Mouse (Mus musculus) cortical plate, adult 2 months (tissue): ENCODE results near the gene Vmn1r26. TPM values are rescaled to one million over a fixed set of nuclear protein-coding genes. Genes with fewer than 3 reads are reported as not detected.
"Not testable (repeated sequence)": the region's sequence is repeated elsewhere in the genome, so short reads cannot be mapped to it uniquely, and the experiment has no call there.

Experiments
- H3K27ac ChIP-seq: fragments of 200-500 bp; 2 replicates; pipeline ENCODE4 v1.5.1; 2012; ENCODE audit warnings: low read length, control low read depth, inconsistent platforms; ENCODE audit not compliant: insufficient read depth
- H3K4me1 ChIP-seq: fragments of 200-500 bp; 2 replicates; pipeline ENCODE4 v1.6.1; 2011; ENCODE audit warnings: low read length; ENCODE audit not compliant: control insufficient read depth, insufficient read depth
- H3K4me3 ChIP-seq: fragments of 200-500 bp; 2 replicates; pipeline ENCODE4 v1.5.1; 2011; ENCODE audit warnings: mild to moderate bottlenecking, low read length, control low read depth; ENCODE audit not compliant: insufficient read depth
- CTCF ChIP-seq: fragments of 200-500 bp; IDR thresholded peaks from 2 replicates; pipeline ENCODE4 v1.5.1; 2011; ENCODE audit warnings: mild to moderate bottlenecking, control low read depth, low read length; ENCODE audit not compliant: insufficient read depth; ENCODE audit errors: extremely low read depth
- POLR2A ChIP-seq: fragments of 200-500 bp; IDR thresholded peaks from 2 replicates; pipeline ENCODE4 v1.6.1; 2011; ENCODE audit warnings: mild to moderate bottlenecking, low read length, control low read depth; ENCODE audit not compliant: insufficient read depth; ENCODE audit errors: extremely low read depth
- polyA plus RNA-seq: library from polyadenylated mRNA; depleted of rRNA; stranded (reverse); fragments of >200 nt; gene quantifications from 2 replicates; pipeline ENCODE4 v1.2.3, GENCODE M21; 2012; rRNA removed

Vmn1r26 gene
- not detected in 2 replicates for polyA plus RNA-seq

DNA sequence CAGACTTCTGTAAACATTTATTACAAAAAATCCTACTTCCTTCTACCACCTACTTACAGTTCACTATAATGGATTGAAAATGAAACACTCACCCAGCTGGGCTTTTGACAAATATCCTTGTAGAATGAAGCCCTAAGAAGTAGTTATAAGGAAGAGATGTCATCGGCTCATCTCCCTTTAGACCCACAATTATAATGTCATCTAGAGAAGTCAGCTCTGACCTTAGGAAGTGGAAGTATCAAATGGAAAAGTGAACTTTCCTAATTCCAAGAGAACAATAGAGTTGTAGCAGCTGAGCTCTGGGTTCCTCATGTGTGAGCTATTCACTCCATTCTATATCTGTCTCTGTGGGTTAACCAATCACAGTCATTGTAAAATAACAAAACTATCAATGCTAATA, at the start of gene Vmn1r26:
Vmn1r26 (minus strand) TSS at position 101 of the 400 bp plus-strand sequence.
- Histone ChIP-seq H3K4me3 (no peak within 1 kb of the TSS), H3K27ac (no peak within 1 kb of the TSS), H3K4me1 (no peaks in the 10 kb centered on the region)
- TF ChIP-seq CTCF, result no peak
- TF ChIP-seq POLR2A, result no peak

DNA sequence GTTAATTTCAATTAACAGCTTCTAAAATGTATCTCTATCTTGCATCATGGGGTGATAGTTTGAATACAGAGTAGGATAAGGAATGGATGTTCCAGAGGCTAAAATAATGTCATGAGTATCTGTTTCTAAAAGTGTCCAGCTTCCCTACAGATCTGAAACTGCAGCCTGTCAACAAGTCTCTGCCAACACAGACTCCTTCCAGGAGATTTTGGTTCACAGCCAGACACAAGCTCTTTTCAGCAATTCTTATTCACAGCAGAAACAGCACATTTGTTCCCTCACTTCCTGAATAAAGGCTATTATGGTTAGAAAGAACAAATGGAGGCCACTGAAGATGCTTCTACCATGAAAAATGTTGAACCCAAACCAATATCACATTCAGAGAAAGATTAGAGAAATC, 29.1 kb upstream of the Vmn1r26 start:
- Histone ChIP-seq H3K27ac (no peak overlapping the region), H3K4me1 (no peaks in the 10 kb centered on the region), H3K4me3 (no peak overlapping the region)
- no peak for TF ChIP-seq POLR2A
- TF ChIP-seq CTCF, result no peak

DNA sequence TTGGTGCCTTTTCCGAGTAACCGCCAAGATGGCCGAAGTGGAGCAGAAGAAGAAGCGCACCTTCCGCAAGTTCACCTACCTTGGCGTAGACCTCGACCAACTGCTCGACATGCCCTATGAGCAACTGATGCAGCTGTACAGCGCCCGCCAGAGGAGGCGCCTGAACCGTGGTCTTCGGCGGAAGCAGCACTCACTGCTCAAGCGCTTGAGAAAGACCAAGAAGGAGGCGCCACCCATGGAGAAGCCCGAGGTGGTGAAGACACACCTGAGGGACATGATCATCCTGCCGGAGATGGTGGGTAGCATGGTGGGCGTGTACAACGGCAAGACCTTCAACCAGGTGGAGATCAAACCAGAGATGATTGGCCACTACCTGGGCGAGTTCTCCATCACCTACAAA, 2.5 kb upstream of the Vmn1r26 start:
- not testable (repeated sequence) for H3K4me1 ChIP-seq, H3K27ac ChIP-seq, H3K4me3 ChIP-seq

DNA sequence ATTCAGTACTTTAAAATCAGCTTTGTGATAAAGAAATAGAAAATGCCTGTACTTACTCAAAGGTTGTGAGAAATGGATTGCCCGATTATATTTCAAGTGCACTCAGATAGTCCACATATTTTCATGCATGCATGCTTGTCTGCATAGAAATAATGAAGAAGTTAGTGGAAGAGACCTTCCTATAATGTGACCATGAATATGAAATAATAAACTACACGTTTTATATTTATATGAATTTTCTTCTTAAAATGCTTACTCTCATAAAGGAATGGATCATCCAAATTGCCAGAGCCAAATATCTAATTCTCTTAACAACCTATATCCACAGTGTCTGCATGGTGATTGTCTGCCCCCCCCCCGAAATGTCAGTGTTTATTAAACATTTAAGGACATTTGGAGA, 34.2 kb downstream of the Vmn1r26 start, which contains the start of gene Vmn1r25:
Vmn1r25 (minus strand) TSS at position 101 of the 400 bp plus-strand sequence.
- Histone ChIP-seq H3K27ac (no peak within 1 kb of the TSS), H3K4me3 (no peak within 1 kb of the TSS), H3K4me1 (no peaks in the 10 kb centered on the region)
- no peak for TF ChIP-seq CTCF
- no peak for TF ChIP-seq POLR2A

DNA sequence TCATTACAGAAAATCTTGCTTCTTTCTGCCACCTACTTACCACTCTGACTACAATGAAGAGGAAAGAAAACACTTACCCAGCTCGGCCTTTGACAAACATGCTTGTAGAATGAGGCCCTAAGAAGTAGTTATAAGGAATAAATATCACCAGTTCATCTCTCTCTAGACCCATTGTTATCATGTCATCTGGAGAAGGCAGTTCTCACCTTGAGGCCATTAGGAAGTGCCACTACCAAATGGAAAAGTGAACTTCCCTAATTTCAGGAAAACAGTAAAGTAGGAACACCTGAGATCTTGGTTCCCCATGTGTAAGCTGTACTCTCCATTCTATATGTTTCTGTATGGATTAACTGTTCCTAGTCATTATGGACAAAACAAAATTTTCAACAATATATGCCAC, 53.6 kb downstream of the Vmn1r26 start, which contains the start of gene Vmn1r24:
Vmn1r24 (minus strand) TSS at position 101 of the 400 bp plus-strand sequence.
- H3K4me3 ChIP-seq, H3K4me1 ChIP-seq, H3K27ac ChIP-seq: not testable (repeated sequence)

Other genes with a start within 250 kb of the Vmn1r26 start
- 83.2 and 85.8 TPM in 2 replicates for gene Vopp1, start 190.0 kb downstream of the Vmn1r26 start, polyA plus RNA-seq
- not detected in 2 replicates for gene Vmn1r21, start 164.8 kb downstream of the Vmn1r26 start, polyA plus RNA-seq
- not detected in 2 replicates for gene Vmn1r22, start 107.1 kb downstream of the Vmn1r26 start, polyA plus RNA-seq
- not detected in 2 replicates for gene Vmn1r23, start 88.3 kb downstream of the Vmn1r26 start, polyA plus RNA-seq
- gene Vmn1r24, start 53.7 kb downstream of the Vmn1r26 start, polyA plus RNA-seq, result not detected in 2 replicates
- not detected in 2 replicates for gene Vmn1r25, start 34.3 kb downstream of the Vmn1r26 start, polyA plus RNA-seq
- not detected in 2 replicates for gene Vmn1r27, start 203.7 kb upstream of the Vmn1r26 start, polyA plus RNA-seq
- gene Vmn1r28, start 246.9 kb upstream of the Vmn1r26 start, polyA plus RNA-seq, result not detected in 2 replicates